Mouse (Mus musculus) inflammation-experienced regulatory T-cells, adult 6 months (primary cell): ENCODE results near the gene Agap1. TPM values are rescaled to one million over a fixed set of nuclear protein-coding genes. Genes with fewer than 3 reads are reported as not detected.

Source experiments
- ATAC-seq: one replicate; pipeline ENCODE4 v1.8.0; 2017
- polyA plus RNA-seq, 3 experiments: library from polyadenylated mRNA; unstranded; fragments of 100-300 nt; shearing (Covaris generic); gene quantifications; one replicate each; pipeline ENCODE4 v1.2.1; 2017

The Agap1 gene
- polyA plus RNA-seq, 3 experiments from 2014 or later: 0.08 to 0.28 TPM; not detected in 1

DNA sequence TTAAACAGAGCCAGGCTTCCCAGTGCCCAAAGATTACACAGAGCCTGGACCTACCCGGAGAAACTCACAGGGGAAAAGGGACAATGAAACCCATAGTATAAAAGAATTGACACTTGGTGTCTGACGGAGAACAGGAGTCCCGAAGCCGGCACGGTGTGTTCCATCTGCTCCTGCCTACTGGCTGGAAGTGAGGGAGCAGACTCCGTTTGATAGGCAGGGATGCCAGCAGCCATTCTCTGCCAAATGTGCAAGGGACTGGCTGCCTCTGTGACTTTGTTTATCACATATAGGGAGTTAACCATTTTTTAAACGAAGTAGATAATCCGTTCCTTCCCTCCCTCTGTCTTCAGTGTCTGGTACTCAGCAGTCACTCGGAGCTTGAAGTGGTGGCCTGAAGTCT is 214.0 kb downstream of the Agap1 start:
- ATAC-seq: no peak

DNA sequence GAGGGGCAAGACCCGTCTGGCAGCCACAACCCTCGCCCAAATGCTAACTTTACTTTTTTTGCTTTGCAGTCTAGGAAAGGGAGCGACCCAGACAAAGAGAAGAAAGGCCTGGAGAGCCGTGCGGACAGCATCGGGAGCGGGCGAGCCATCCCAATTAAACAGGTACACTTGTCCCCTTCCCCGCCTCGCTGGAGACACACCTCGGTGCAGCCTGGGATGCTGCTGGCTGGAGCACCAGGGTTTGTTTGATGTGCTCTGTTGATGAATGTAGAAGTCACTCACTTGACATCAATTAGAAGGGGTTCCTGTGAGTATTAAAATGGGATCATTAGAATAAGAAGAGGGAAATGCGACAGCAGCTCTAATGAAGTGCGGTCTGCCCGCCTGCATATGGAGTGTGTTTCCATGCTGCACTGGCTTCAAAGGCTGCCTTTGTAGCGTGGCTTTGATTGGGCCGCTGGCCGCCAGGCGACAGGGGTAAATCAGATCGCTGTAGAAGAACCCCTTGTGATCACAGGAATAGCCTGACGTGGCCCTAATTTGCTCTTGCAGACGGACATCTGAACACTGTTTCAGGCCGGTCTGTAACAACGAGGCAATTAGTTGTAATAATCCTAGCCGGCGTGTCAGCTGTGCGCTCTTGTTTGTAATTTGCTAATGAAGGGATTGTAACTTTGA is 216.6 kb downstream of the Agap1 start:
- ATAC-seq: no peak

DNA sequence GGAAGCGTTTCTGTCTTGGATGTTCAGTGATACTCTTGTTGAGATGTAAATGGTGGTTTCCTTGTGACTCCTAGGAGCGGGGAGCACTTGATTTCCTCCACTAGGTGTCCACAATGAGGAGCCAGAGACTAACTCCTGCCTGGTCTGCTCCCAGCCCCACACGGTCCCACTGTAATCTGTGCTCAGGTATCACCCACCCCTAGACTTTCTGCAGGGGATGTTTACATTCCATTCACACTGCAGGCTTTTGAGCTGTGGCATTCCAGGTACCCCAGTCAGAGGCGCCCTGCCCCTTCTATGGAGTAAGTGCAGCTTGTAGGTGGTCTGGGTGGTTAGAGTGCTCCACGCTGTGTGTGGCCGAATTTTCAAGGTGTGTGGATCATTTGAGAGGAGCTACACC is 218.5 kb downstream of the Agap1 start:
- ATAC-seq: no peak

DNA sequence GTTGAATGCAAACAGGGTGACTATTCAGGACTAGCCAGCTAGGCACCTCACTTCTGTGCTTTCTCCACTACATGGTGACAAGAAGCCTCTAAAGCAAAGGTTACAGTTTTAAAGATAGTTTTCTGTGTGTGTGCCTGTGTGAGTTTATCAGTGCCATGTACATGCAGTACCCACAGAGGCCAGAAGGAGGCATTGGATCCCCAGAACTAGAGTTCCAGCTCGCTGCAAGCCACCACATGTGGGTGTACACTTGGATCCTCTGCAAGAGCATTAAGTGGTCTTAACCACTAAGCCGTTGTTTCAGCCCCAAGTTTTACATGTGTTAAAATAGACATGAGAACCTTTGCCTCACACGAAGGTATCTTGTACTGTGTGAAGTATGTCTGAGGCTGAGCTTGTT is 219.1 kb downstream of the Agap1 start:
- ATAC-seq: no peak

DNA sequence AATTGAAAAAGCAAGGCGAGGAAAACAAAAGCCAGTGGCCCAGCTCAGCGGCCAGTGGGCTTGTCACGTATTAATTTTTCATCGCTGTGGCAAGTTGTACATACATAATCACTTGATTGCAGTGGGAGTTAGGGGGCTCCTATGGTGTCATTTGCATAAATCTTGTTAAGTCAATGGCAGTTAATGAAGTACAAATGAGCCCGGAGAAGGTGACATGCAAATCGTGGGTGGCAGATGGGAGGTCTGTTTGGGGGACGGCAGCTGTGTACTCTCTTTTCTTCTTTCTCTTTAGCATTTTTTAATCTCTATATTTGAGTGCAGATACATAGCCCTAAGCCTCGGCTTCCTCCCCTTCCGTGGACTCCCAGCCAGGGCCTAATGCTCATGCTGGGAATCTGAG is 220.1 kb downstream of the Agap1 start:
- no peak for ATAC-seq

DNA sequence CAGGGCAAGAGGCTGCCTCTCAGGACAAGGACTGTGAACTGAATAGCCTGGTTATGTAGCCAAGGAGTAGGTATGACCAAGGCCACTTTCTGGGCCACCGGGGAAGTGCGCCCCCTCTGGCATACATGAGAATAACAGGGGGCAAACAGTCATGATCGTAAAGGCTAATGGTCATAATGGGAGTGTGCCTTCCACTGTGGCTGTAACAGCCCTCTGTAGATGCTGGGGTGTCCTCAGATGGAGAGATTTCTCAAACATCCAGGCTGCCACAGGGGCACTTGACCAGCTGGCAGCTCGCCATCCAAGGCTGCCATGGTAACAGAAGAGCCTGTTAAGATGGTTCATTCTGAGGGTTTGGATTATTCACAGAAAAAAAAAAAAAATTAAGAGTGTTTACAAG is 221.8 kb downstream of the Agap1 start:
- no peak for ATAC-seq

DNA sequence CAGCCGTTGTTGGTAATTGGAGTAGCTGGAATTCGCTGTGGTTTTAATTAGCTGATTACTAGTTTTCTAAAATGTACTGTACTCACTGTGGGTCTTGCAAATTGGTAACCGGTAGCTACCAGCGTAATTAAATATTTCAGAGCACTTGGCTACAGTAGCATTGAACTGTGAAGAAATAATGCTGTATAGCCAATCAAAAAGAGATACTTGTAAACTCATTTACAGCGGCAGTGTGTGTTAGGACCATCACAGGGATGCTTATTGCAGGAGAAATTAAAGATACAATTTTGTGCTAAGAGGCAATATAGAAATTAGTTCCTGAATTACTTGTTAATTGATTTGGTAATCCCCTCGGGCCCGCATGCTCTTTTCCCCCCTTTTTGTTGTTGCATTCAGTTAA is 226.1 kb downstream of the Agap1 start:
- no peak for ATAC-seq

DNA sequence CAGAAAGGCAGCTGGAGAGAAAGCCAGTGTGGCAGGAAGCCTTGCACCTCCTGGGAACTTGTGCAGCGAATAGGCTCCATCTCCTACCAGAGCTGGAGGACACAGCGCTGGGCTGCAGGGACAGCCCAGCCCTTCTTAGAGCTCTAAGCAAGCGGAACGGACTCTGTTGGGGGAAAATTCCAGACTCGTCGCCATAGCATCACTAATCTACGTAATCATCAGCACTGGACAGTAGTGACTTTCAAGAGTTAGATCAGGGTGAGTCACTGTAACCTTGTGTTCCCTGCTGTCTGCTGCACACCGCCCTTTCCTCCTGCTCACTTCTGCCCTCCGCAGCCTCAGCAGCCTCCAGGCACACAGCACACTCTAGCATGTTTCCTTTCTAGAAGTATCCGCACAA is 234.3 kb downstream of the Agap1 start:
- no peak for ATAC-seq

DNA sequence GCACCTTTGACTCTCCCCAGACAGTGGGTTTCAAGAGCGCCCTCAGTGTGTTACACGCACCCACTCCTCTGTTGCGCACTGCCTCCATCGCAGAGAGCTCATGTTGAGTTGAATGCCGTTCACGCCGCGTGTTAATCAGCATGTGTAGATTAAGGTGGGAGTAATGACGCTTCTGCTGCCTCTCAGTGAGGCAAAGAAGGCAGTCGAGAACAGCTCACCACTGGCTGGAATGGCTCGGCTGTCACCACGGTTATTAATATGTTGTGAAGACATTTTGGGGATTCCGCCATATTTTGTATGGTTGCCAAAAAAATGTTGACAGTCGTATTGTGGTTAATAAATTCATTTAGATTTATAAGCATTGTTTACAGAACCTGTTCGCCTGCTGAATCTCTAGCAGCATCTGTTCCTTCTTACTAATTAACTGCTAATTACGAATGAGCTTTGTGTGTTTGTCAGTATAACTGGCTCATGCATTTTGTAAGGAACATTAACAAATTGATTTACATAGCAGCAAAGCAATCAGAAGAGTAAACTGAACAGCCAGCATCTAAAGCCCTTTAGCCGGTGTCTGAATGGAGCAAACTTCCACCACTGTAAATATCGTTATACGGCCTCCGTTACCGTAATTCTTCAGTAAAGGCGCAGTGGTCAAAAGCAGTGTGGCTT is 235.1 kb downstream of the Agap1 start:
- no peak for ATAC-seq

DNA sequence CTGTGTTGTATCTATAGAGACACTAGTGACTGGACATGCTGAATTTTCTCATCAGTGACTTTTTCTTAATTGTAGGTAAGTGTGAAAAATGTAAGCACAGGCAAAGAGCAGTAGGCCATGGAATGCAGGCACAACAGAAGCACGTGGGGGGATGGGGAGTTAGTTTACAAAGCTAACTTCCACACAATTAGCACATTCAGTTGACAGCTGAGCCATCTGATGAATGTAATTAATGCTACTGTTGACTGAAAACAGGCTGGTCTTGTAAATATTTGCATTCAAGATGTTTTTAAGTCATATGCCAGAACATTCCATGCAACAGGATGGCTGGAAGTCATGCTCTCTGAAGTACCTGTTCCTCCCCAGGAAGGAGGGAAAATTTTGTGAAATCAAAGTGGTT is 236.5 kb downstream of the Agap1 start:
- no peak for ATAC-seq

DNA sequence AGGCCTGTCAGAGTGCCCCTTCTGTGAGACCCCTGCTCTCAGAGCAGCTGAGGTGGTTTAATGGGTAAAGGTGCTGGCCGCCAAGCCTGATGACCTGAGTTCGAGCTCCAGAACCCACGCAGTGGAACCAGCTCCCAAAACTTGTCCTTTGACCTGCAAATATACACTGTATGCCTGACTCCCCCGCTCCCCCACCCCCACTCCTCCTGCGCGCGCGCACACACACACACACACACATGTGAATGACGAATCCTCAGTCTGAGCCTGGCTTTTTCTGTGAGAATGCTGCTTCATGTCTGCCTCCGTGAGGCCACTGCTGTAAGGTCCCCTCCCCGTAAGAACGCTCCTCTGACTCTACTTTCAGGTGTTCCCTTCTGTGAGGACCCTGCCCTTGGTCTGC is 237.8 kb downstream of the Agap1 start:
- ATAC-seq: no peak

DNA sequence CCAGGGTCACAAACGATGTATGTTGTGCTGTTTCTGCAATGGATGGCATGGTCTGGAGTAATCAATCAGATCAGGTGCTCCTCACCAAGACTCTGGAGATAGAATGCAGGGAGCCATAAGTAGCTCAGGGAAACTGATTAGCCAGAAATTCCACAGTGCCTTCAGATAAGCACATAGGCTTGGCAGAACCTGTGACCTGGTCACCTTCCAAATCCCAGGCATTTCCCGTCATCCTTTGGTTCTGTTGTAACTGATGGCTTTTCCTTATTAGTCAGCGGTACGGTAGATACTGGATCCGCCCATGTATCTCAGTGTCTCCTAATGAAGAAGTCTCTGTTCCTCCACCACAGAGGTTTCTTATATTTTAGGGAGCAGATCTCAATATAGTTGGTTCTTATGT is 240.3 kb downstream of the Agap1 start:
- ATAC-seq: no peak

DNA sequence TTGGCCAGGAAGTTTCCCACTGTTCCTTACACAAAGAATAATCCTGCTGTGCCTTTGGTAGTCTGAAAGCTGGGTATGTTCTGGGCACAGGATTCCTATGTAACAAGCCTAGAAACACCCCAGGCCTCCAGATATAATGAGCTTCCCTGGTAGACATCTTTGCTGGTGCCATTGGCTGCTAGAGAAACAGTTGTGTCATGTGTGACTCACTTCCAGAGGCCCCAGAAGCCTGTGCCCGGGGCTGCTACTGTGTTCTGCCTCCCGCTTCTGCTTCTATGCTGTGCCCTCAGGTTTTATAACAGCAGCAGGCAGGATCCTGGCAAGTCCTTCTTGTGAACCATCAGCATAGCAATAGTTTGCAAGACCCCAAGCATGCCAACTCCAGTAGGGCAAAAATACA is 242.6 kb downstream of the Agap1 start:
- ATAC-seq: no peak

DNA sequence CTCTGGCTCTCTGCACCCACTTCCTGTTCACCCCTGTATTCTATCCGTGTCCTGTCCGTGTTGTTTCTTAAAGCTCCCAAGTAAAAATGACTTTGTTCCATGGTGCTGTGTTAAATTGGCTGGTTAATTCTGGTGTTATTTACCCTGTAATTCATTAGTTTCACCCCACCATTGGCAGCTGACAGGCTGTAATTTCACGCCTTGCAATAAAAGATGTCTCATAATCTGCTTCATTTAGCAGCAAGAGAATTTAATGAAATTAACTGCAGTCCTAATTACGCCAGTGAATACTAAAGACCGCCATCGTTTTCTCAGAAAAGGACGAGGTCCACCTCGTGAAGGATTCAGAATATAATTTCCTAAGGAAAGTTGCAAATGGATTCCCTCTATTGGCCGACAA is 245.6 kb downstream of the Agap1 start:
- no peak for ATAC-seq

DNA sequence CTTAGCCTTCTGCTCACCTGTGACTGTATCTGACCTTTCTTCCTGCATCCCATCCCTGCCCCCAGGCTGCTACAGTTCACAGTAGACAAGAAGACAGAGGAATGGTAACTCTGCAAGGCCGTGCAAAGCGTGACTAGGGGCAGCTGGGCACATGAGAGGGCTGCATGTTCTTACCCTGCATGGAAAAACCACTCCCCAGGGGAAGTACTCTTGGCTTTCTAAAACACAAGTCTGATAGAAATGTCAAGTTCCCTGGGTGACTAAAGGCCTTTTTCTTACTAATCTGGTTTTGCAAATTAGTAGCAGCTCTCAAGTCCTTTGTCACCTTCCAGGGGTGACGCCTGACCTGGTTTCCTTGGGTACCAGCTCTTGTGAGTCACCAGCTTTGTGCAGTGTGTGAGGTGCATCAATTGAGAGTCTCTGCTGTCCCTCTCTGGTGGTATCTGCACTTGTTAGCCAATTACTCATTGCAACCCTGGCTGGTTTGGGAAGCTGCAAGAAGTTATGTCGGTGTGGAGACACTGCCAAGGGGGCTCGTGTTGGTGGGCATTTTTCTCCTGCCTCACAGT is 246.6 kb downstream of the Agap1 start:
- no peak for ATAC-seq

DNA sequence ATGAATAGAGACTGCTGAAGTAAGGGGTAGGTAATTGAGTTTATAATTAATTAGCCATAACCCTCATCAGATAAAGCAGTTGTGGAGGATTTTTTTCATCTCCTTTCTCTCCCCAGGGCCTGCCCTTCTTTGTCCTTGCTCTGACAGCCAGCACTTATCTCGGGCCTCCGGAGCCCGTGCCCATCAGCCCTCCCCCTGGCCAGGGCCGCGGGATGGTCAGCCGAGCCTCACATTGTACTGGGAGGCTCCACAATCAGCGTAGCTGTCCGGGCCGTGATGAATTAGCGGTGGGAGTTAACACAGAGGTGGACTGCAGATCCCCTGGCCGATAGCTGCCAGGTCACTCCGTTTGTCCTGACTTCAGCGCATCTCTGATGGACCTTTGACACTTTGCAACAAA is 248.7 kb downstream of the Agap1 start:
- ATAC-seq: no peak

DNA sequence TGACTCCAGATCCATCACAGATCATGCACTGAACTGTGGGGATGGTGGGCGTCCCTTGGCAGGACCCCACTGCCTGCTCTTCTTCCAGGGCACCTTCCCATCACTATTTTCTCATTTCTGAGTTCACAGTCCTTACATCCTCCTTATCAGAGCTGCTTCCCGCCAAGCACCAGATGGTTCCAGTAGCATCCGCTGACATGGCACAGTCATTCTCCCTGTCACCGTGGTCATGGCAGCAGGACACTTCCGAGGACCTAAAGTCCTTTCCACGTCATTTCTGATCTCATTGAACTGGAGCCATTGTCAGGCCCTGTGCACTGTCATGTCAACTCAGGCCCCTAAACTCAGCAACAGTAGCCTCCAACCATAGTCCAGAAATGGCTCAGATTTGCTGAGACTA is 251.1 kb downstream of the Agap1 start:
- ATAC-seq: no peak

DNA sequence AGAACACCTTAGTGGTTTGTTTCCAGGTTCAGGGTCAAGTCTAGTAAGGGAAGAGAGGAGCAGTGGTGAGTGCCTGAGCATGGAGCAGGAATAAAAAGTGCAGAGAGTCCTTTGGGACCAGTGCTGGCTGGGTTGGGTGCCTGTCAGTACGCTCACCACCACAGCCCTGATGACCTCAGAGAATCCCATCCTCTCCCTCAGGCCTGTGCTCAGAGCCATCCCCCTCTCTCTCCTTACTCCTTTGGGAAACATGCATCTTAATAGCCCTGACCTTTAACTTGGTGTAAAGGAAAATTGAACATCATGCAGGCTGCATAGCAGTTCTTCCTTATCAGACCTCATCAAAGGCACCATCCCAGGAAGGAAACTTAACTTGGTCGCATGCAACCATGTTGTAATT is 252.3 kb downstream of the Agap1 start:
- ATAC-seq: no peak

DNA sequence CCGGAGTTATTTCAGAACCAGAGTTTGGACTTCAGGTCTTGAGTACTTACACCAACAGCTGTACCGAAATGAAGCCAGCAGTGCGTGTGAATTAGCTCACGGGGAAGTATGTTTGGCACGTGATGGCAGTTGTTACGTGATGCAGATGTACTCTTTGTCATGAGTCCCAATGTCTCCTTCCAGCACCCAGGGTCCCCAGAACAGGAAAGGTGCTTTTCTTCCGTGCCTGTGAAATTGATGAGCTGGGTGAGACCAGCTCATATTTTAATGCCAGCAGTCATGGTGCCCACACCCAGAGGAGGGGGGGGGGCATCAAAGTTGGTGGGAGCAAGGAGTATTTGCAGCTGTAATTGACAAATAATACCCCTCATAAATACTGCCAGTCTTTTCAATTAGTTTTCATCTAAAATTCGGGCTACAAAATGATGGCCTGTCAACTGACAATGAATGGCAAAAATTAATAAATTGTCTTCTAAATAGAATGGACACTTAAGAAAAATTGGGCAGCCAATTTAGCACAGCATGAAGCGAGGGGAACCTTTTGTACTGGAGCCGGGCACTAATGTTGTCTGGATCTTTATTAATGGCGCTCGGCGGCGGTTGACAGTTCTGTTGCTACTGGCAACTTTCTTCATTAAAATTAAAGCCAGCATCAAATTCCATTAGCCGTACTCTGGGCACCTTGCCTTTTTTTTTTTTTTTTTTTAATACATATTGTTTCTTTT is 253.3 kb downstream of the Agap1 start:
- ATAC-seq: no peak

DNA sequence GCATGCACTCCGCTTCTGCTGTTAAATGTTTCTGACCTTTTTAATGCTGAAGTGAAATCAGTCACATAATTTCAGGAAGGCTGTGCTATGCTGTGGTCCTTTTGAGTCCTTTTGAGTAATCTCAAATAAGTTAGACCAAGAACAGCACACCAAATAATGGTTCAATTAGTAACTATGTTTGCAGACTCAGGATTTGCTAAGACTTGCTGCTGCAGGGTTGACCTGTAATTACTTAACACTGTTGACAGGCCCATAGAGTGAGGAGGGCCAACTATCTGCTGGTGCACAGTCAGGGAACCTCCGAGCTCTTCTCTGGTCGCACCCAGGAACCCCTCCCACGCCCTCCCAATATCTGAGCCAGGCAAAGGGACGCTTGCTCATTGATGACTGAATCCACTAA is 255.2 kb downstream of the Agap1 start:
- ATAC-seq: no peak

DNA sequence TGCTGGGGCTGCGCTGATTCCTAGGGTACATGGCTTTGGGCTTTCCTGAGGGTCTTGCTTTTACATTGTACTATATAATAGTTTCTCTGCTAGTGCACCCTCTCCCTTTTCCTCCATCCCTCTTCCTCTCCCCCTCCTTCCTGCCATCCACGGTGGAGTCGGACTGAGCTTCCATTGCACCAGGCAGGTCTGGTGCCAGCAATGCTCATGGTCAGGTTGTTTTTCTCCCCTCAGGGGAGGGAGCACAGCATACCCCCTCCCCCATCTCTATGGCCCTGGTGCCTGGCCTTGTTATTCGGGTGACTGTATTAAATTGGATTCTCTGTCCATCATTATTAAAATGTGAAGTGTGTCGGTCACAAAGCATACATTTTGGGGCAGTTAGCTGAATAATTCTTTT is 259.1 kb downstream of the Agap1 start:
- no peak for ATAC-seq

DNA sequence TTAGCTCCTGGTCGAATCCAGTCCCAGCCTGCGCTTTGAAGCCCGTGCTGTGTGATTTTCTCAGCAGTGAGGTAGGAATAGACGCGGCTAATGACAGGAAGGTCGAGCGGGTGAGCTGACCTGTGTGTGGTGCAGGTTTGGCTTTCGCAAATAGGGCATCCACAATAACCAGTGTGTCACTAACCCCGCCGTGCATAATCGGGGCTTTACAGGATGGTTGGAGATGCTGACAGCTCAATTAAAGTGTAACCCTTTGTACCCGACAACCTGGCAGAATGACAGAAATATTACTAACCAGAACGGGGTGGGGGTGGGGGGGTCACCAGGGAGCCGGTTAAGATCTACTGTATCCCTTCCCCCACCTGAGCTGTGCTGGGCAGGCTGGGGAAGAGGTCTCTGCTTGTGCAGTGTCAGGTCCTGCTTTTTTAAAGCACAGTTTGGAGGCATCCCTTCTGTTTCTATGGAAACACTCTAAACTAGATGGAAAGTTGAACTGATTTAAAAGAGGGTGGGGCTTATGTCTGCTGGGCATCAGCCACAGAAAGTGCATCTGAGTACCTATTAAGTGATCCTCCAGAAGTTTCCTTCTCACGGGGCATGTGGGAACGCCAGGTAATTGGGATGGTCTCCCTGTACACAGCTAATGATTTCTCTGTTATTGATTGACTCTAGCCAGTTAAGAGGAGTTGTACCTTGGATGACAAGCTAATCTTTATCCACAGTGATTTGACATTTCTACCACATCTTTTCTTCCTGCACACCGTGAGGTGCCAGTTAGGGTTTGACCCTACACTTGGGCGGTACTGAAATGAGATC is 259.8 kb downstream of the Agap1 start:
- no peak for ATAC-seq

DNA sequence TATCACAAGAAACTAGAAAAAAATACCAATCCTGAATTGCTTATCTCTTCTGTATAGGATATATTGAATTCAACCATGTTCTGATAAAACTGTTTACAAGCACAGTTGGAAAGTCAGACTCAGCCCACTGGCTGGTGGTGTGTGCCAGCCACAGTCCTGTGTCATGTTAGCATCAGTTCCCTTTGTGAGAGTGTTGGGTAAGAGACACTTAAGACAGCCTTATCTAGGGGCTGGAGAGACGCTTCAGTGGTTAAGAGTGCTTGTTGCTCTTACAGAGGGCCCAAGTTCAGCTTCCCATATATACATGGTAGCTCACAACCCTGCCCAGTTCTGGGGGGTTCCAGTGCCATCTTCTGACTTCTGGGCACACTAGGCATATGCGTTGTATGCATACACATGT is 261.6 kb downstream of the Agap1 start:
- ATAC-seq: no peak
